Mouse (Mus musculus): ENCODE results near the gene Slc12a7.

GRCm38 (mm10) chr13:73701161-73701883, 31.6 kb upstream of the Slc12a7 start:
- TF ChIP-seq CTCF (IDR thresholded peaks at IDR 0.05; ENCODE audit: borderline replicate concordance, control insufficient read depth, extremely low read depth, insufficient read depth, low read length, poor library complexity), result no peak
- no peak for TF ChIP-seq POLR2A (IDR thresholded peaks at IDR 0.05; ENCODE audit: control insufficient read depth, extremely low read depth, insufficient read depth, low read length, poor library complexity)

Data from thymus, adult 2 months (tissue).